Mouse (Mus musculus): Measurements from ENCODE around the gene Sptlc2. TPM values are rescaled to one million over a fixed set of nuclear protein-coding genes. Genes with fewer than 3 reads are reported as not detected.

Sptlc2 gene
- polyA plus RNA-seq, 1 experiment from 2014 or later: 65.1 TPM

DNA sequence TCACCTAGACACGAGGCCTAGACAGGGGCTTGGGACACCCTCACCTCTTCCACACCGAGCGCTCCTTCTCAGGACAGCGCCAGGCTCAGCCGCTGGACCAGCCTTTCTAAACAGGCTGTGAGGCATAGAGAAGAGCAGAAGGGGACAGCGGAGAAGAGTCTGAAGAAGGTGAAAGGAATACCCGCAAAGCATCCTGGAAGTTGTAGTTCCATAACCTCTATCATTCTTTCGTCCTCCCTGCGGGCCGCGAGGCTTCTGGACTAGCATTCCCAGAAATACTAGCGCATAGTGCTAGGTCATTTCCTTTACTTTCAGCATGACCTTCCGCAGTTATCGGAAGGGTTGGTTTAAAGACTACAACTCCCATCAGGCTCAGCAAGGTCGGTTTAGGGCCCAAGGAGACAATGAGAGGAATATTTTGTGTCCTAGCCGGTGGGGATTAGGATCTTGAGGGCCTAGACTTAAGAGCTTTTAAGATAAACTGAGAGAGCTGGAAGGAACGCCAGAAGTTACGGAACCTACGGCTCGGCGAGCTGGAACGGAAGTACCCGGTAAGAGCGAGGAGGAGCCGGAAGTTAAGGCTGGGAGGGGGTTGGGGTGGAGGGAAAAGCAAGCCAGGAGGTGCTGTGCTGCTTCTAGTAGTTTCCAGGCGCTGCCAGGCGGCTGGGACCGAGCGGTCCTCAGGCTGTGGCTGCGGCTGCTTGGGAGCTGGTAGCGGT is 121.9 kb downstream of the Sptlc2 start, which contains the start of the genes Vipas39 and Ahsa1:
TSS of gene Vipas39 (minus strand) at position 149 of the 719 bp plus-strand sequence.
TSS of gene Ahsa1 (plus strand) at position 372 of the 719 bp plus-strand sequence.
- Histone ChIP-seq H3K4me1 (replicated peaks) (peaks cover 31% of the 10 kb centered on the region), H3K4me3 (peak within 1 kb of the TSS; percentile 73), H3K9me3 (no peaks in the 10 kb centered on the region), H3K9ac (peak within 1 kb of the TSS; percentile 88), H3K4me2 (peak within 1 kb of the TSS; percentile 97), H3K36me3 (peaks cover 44% of the 10 kb centered on the region), H3K27me3 (no peaks in the 10 kb centered on the region), H3K27ac (replicated peaks) (peak within 1 kb of the TSS; percentile 90)
- under 1% methylated on average over 31 of the region's 31 CpGs for WGBS
- peak; percentile 98 for ATAC-seq (ENCODE audit: low read depth)

DNA sequence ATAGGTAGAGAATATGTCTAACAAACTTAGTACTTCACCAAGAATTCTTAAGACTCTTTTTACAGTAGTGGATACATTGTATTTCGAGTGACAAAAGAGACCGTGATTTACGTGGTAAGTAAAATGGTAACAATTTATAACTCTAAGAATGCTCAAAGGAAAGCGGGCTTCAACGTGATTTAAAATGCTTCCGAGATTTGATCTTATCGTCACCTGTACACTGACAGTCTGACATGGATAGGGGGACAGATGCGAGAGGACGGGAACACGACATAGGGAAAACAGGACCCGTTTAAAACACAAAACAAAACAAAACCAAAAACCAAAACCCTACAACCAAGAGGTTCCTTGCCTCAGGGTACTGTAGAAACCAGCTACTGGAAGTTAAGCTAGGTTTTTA is 122.7 kb downstream of the Sptlc2 start:
- H3K4me1 ChIP-seq (replicated peaks): peaks cover 31% of the 10 kb centered on the region
- 28% methylated on average over 11 of the region's 11 CpGs for WGBS
- no peaks in the 10 kb centered on the region for H3K9me3 ChIP-seq
- no peaks in the 10 kb centered on the region for H3K27me3 ChIP-seq
- ATAC-seq (ENCODE audit: low read depth): no peak
- H3K36me3 ChIP-seq: peaks cover 43% of the 10 kb centered on the region
- peak overlapping the region; percentile 86 for H3K9ac ChIP-seq
- H3K4me2 ChIP-seq: peak overlapping the region; percentile 72
- H3K4me3 ChIP-seq: peak overlapping the region; percentile 73
- peak overlapping the region; percentile 87 for H3K27ac ChIP-seq (replicated peaks)

DNA sequence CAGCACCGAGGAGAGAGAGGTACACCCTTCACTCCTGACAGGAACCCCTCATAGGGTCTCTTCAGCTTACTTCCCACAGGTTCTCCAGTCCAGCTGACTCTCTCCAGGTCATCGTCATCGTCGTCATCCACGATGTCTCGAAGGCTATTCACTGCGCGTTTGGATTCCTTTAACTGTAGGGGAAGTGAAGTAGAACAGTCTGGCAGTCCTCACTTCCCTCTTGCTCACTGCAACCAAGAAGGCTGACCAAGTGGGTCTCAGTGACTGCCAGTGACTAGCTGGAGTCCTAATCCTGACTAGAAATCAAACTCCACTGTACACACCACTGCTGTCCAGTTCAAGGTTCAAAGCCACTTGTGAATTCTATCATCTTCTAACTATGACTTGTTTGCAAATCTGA is 127.6 kb downstream of the Sptlc2 start:
- Histone ChIP-seq H3K9ac (no peak overlapping the region), H3K4me3 (no peak overlapping the region), H3K4me1 (replicated peaks) (peaks cover 14% of the 10 kb centered on the region; the same call in 1 of the 2 replicates), H3K4me2 (no peak overlapping the region), H3K9me3 (no peaks in the 10 kb centered on the region), H3K36me3 (peaks cover 74% of the 10 kb centered on the region), H3K27ac (replicated peaks) (no peak overlapping the region), H3K27me3 (no peaks in the 10 kb centered on the region)
- WGBS: 96% methylated on average over 8 of the region's 8 CpGs
- ATAC-seq (ENCODE audit: low read depth): no peak

DNA sequence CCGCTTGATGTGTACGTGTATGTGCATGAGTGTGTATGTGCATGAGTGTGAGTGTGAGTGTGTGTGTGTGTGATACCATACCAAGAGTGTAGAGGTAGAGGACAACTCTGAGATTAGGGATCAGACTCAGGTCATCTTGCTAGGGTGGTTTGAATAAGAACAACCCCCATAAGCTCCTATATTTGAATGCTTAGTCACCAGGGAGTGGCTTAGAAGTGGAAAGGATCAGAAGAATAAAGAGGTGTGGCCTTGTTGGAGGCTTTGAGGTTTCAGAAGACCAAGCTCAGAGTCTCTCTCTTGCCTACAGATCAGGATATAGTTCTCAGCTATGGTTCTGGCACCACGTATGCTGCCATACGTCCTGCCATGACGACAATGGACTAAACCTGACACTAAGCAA is 131.5 kb downstream of the Sptlc2 start:
- Histone ChIP-seq H3K4me3 (no peak overlapping the region), H3K4me1 (replicated peaks) (no peaks in the 10 kb centered on the region), H3K9ac (no peak overlapping the region), H3K27me3 (no peaks in the 10 kb centered on the region), H3K36me3 (peaks cover 93% of the 10 kb centered on the region), H3K27ac (replicated peaks) (no peak overlapping the region), H3K4me2 (no peak overlapping the region), H3K9me3 (no peaks in the 10 kb centered on the region)
- ATAC-seq (ENCODE audit: low read depth): no peak
- whole genome bisulfite sequencing: 96% methylated on average over 5 of the region's 5 CpGs

Small RNAs within 50 kb of the gene (microRNA-seq; reads per million reads assigned to microRNA genes)
- gene Gm47293: not detected
- 23.6 reads per million, percentile 36 among the genes with 10 or more reads in this experiment for gene Mir3068

Other genes starting within 250 kb of the Sptlc2 start
- 23.6 and 28.0 TPM in 2 replicates for gene Gstz1, start 241.2 kb downstream of the Sptlc2 start, polyA plus RNA-seq (2015; fragmentation: Nextera tagmentation; extraction: Ambion mirVana)
- gene Pomt2, start 240.4 kb downstream of the Sptlc2 start, polyA plus RNA-seq (2015; fragmentation: Nextera tagmentation; extraction: Ambion mirVana): 11.4 and 12.4 TPM in 2 replicates
- 1.7 and 2.1 TPM in 2 replicates for gene Samd15, start 188.6 kb downstream of the Sptlc2 start, polyA plus RNA-seq (2015; fragmentation: Nextera tagmentation; extraction: Ambion mirVana)
- gene Tmed8, start 187.9 kb downstream of the Sptlc2 start, polyA plus RNA-seq (2015; fragmentation: Nextera tagmentation; extraction: Ambion mirVana): 3.8 and 3.9 TPM in 2 replicates
- 1.6 and 1.7 TPM in 2 replicates for gene Noxred1, start 149.6 kb downstream of the Sptlc2 start, polyA plus RNA-seq (2015; fragmentation: Nextera tagmentation; extraction: Ambion mirVana)
- 56.9 and 58.2 TPM in 2 replicates for gene Vipas39, start 122.1 kb downstream of the Sptlc2 start, polyA plus RNA-seq (2015; fragmentation: Nextera tagmentation; extraction: Ambion mirVana)
- 196 and 211 TPM in 2 replicates for gene Ahsa1, start 121.9 kb downstream of the Sptlc2 start, polyA plus RNA-seq (2015; fragmentation: Nextera tagmentation; extraction: Ambion mirVana)
- gene Ism2, start 88.7 kb downstream of the Sptlc2 start, polyA plus RNA-seq (2015; fragmentation: Nextera tagmentation; extraction: Ambion mirVana): 0.60 and 0.61 TPM in 2 replicates
- gene Slirp, start 55.5 kb upstream of the Sptlc2 start, polyA plus RNA-seq (2015; fragmentation: Nextera tagmentation; extraction: Ambion mirVana): 293 and 311 TPM in 2 replicates
- gene Alkbh1, start 55.7 kb upstream of the Sptlc2 start, polyA plus RNA-seq (2015; fragmentation: Nextera tagmentation; extraction: Ambion mirVana): 41.7 and 43.9 TPM in 2 replicates
- 122 and 124 TPM in 2 replicates for gene Snw1, start 83.9 kb upstream of the Sptlc2 start, polyA plus RNA-seq (2015; fragmentation: Nextera tagmentation; extraction: Ambion mirVana)
- gene Gm5788, start 106.4 kb upstream of the Sptlc2 start, polyA plus RNA-seq (2015; fragmentation: Nextera tagmentation; extraction: Ambion mirVana): not detected in 2 replicates
- gene Gm8300, start 126.0 kb upstream of the Sptlc2 start, polyA plus RNA-seq (2015; fragmentation: Nextera tagmentation; extraction: Ambion mirVana): not detected in 2 replicates
- not detected in 2 replicates for gene Oog1, start 214.3 kb upstream of the Sptlc2 start, polyA plus RNA-seq (2015; fragmentation: Nextera tagmentation; extraction: Ambion mirVana)
- not detected in 2 replicates for gene Gm4027, start 230.5 kb upstream of the Sptlc2 start, polyA plus RNA-seq (2015; fragmentation: Nextera tagmentation; extraction: Ambion mirVana)

Measured in neural tube, embryonic 13.5 days (tissue).